In genomic region chr7:135715166-135715565, GRCm38 (mm10) we compare ENCODE assay signal across 8 mouse cellular contexts. TPM values are rescaled to one million over a fixed set of nuclear protein-coding genes. Genes with fewer than 3 reads are reported as not detected.
DNase-seq lines count a peak whose midpoint lies in the region; ATAC-seq and TF ChIP-seq lines count a peak whose summit lies in the region.

No protein-coding gene starts in this region.

- H3K4me2 ChIP-seq in heart, postnatal 0 days (ENCODE audit: low read depth, low read length): peak overlapping the region; percentile 66
- peak overlapping the region; percentile 97 for H3K4me2 ChIP-seq in hindbrain, embryonic 16.5 days (ENCODE audit: low read length)
- H3K4me2 ChIP-seq in midbrain, postnatal 0 days (ENCODE audit: low read depth, low read length, poor library complexity, severe bottlenecking): peak overlapping the region; percentile 99

- TF ChIP-seq EP300 in heart, postnatal 0 days (IDR thresholded peaks at IDR 0.05; ENCODE audit: low read depth): no peak

- no peaks in the 10 kb centered on the region for H3K27me3 ChIP-seq in heart, postnatal 0 days (ENCODE audit: control insufficient read depth, insufficient read depth, low read length)
- no peaks in the 10 kb centered on the region for H3K27me3 ChIP-seq in hindbrain, embryonic 16.5 days (replicated peaks; ENCODE audit: control insufficient read depth, insufficient read depth, low read length)
- no peaks in the 10 kb centered on the region for H3K27me3 ChIP-seq in midbrain, postnatal 0 days (ENCODE audit: insufficient read depth, low read length)

- TF ChIP-seq POLR2A in bone marrow macrophage, adult 2 months (IDR thresholded peaks at IDR 0.05; ENCODE audit: borderline replicate concordance, low read depth, low read length): no peak

- H3K36me3 ChIP-seq in heart, postnatal 0 days (replicated peaks; ENCODE audit: control insufficient read depth, insufficient read depth, low read length): no peaks in the 10 kb centered on the region; the same call in 1 of the 2 replicates
- H3K36me3 ChIP-seq in hindbrain, embryonic 16.5 days (ENCODE audit: control insufficient read depth, insufficient read depth, low read length): no peaks in the 10 kb centered on the region
- H3K36me3 ChIP-seq in midbrain, postnatal 0 days (ENCODE audit: insufficient read depth, low read length): no peaks in the 10 kb centered on the region

- H3K9me3 ChIP-seq in heart, postnatal 0 days (replicated peaks; ENCODE audit: control insufficient read depth, low read length): no peaks in the 10 kb centered on the region
- no peaks in the 10 kb centered on the region for H3K9me3 ChIP-seq in hindbrain, embryonic 16.5 days (ENCODE audit: control insufficient read depth, low read length)
- H3K9me3 ChIP-seq in midbrain, postnatal 0 days (ENCODE audit: low read length): no peaks in the 10 kb centered on the region

- H3K9ac ChIP-seq in heart, postnatal 0 days (replicated peaks; ENCODE audit: low read depth, low read length): peak overlapping the region; percentile 60
- peak overlapping the region; percentile 45; the same call in 1 of the 2 replicates for H3K9ac ChIP-seq in hindbrain, embryonic 16.5 days (ENCODE audit: low read depth, low read length)
- H3K9ac ChIP-seq in midbrain, postnatal 0 days (replicated peaks; ENCODE audit: low read length, poor library complexity, severe bottlenecking): no peak overlapping the region

- H3K27ac ChIP-seq in heart, postnatal 0 days (ENCODE audit: low read depth): 0 out of 2 replicates have a peak overlapping the region, but pooled peaks have one; percentile 72
- H3K27ac ChIP-seq in bone marrow macrophage, adult 2 months (ENCODE audit: insufficient read depth, low read depth, low read length): peak overlapping the region; percentile 78
- no peak overlapping the region for H3K27ac ChIP-seq in hindbrain, embryonic 16.5 days (ENCODE audit: low read depth, low read length)
- no peak overlapping the region for H3K27ac ChIP-seq in midbrain, postnatal 0 days (ENCODE audit: low read depth, low read length)
- no peak overlapping the region for H3K27ac ChIP-seq in layer of hippocampus, adult 2 months

- no peak for DNase-seq in heart, postnatal 0 days (ENCODE audit: low spot score)
- DNase-seq in heart, postnatal 4 days: no peak
- no peak for DNase-seq in midbrain, postnatal 0 days (ENCODE audit: low spot score)
- no peak for DNase-seq in right cerebral cortex, adult 2 months (ENCODE audit: low spot score in 2 of 2)
- no peak for DNase-seq in gastrocnemius, postnatal 10 days
- DNase-seq in layer of hippocampus, adult 2 months (ENCODE audit: low spot score in 2 of 2): no peak

- WGBS in heart, postnatal 0 days: under 1% methylated on average over 7 of the region's 7 CpGs
- 8% methylated on average over 7 of the region's 7 CpGs for WGBS in hindbrain, embryonic 16.5 days
- WGBS in midbrain, postnatal 0 days: 8% methylated on average over 7 of the region's 7 CpGs

- H3K4me3 ChIP-seq in heart, postnatal 0 days (ENCODE audit: low read depth, low read length): peak overlapping the region; percentile 93
- H3K4me3 ChIP-seq in bone marrow macrophage, adult 2 months (ENCODE audit: insufficient read depth, low read length): peak overlapping the region; percentile 99
- H3K4me3 ChIP-seq in hindbrain, embryonic 16.5 days (ENCODE audit: low read length): peak overlapping the region; percentile 88
- H3K4me3 ChIP-seq in midbrain, postnatal 0 days (ENCODE audit: low read depth, low read length): peak overlapping the region; percentile 72
- no peak overlapping the region for H3K4me3 ChIP-seq in layer of hippocampus, adult 2 months

- no peak for ATAC-seq in heart, postnatal 0 days (ENCODE audit: insufficient read depth, low read depth)
- ATAC-seq in hindbrain, embryonic 16.5 days: no peak
- no peak for ATAC-seq in midbrain, postnatal 0 days (ENCODE audit: low FRiP score)

- H3K4me1 ChIP-seq in heart, postnatal 0 days (ENCODE audit: control insufficient read depth, insufficient read depth): peaks cover 5% of the 10 kb centered on the region; the same call in 1 of the 2 replicates
- peaks cover 20% of the 10 kb centered on the region for H3K4me1 ChIP-seq in bone marrow macrophage, adult 2 months (ENCODE audit: control insufficient read depth, insufficient read depth, low read length)
- H3K4me1 ChIP-seq in hindbrain, embryonic 16.5 days (ENCODE audit: control insufficient read depth, insufficient read depth, low read depth, low read length): peaks cover 6% of the 10 kb centered on the region
- no peaks in the 10 kb centered on the region for H3K4me1 ChIP-seq in midbrain, postnatal 0 days (ENCODE audit: insufficient read depth, low read length)

- no peak for TF ChIP-seq CTCF in heart, postnatal 0 days (IDR thresholded peaks at IDR 0.05; ENCODE audit: low read depth)
- TF ChIP-seq CTCF in bone marrow macrophage, adult 2 months (IDR thresholded peaks at IDR 0.05; ENCODE audit: low read depth, low read length): no peak
- TF ChIP-seq CTCF in midbrain, postnatal 0 days (IDR thresholded peaks at IDR 0.05): no peak
- TF ChIP-seq CTCF in layer of hippocampus, adult 2 months (conservative IDR thresholded peaks at IDR 0.05): no peak

RNA-seq across cellular contexts. Expression of gene Mki67, which starts 1.0 kb away (rescaled TPM):
- 24.2 and 38.3 TPM in 2 replicates for total RNA-seq in heart, postnatal 0 days (2014; rRNA removed; ENCODE audit: low replicate concordance)
- 5.7 and 8.0 TPM in 2 replicates for polyA plus RNA-seq in heart, postnatal 0 days (2015; fragmentation: Nextera tagmentation; extraction: Ambion mirVana)
- 100 to 1,000 TPM in 1 of 2 experiments, 10 to 100 TPM in 1; 96.2 to 108 TPM for total RNA-seq in heart, postnatal 4 days (2021)
- 92.5 and 110 TPM in 2 replicates for polyA plus RNA-seq in bone marrow macrophage, adult 2 months (2012; ENCODE audit: insufficient read depth, insufficient read length, missing spikeins)
- polyA plus RNA-seq in hindbrain, embryonic 16.5 days (2015; fragmentation: Nextera tagmentation; extraction: Ambion mirVana): 5.6 and 6.4 TPM in 2 replicates
- total RNA-seq in midbrain, postnatal 0 days (2014; rRNA removed): 6.3 and 8.9 TPM in 2 replicates
- 1.4 and 2.1 TPM in 2 replicates for polyA plus RNA-seq in midbrain, postnatal 0 days (2015; fragmentation: Nextera tagmentation; extraction: Ambion mirVana)
- total RNA-seq in gastrocnemius, postnatal 10 days (2021): 10 to 100 TPM; 28.0 to 37.0 TPM
- total RNA-seq in layer of hippocampus, adult 2 months (2021): 1 to 10 TPM; 1.0 to 1.5 TPM

Comparison
In these comparisons a context has a peak if more than half of its experiments do, and no peak if none do; other contexts are left out.
1. H3K27ac ChIP-seq: peak in heart, postnatal 0 days (single experiment) and bone marrow macrophage, adult 2 months (single experiment); none in hindbrain, embryonic 16.5 days (single experiment), midbrain, postnatal 0 days (single experiment) and layer of hippocampus, adult 2 months (single experiment).
2. Peak in every context shown above with its lines, with median percentiles within 50 percentile points of each other: H3K4me2 ChIP-seq.